Mouse (Mus musculus) T-helper 17 cell (primary cell): ENCODE data around the gene Tmem132d.

Source experiments
- in situ Hi-C, 2 experiments: fragments of 300-600 bp; cut with MboI, MseI; formaldehyde crosslinking; loops; 1 replicate in 1 of 2; 2 replicates in 1 of 2; pipeline ENCODE4 v1.15.1; 2025; ENCODE audit warnings: high pct_unique_total_duplicates in 2 of 2

Tmem132d gene

DNA sequence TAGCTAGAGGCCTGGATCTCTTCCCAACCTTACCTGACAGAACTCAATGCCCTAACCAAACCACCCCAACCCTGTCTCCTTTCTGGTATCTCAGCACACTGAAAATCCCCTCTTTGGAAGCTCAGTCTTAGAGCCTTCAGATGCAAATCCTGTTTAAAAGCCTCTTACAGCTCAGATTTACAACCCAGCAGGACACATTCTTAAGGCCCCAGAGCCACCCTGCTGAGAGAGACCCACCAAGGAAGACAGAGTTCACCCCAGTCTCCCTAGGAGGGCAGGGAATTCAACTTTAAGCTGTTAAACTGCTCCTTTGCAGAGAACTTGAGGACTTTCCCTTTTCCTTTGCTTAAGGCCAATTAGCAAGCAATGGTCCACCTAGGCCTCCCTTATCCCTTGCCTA lies 199.8 kb downstream of the Tmem132d start:
- in situ Hi-C loops, result no loop called here

- in situ Hi-C loops, result no loop called here
Measured at GRCm38 (mm10) chr5:128218281-128218680, 214.6 kb downstream of the Tmem132d start.

DNA sequence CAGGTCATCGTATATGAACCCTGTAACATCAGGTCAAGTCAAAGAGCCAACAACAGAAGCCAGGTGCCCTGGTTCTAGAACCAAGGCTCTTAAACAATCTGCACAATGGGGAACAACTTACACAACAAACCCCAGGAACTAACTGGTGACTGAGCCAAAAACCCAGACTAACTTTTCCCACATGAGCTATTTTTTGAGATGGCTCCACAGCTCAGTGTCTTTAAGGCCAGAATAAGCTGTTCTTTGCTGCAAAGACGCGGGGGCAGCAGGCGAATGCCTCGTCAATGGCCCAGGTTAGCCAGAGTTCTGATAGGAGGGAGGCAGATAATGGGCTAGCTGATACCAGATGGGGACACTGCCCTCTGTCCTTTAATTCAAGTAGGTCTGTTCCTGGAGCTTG lies 221.8 kb downstream of the Tmem132d start:
- in situ Hi-C loops, result no loop called here

DNA sequence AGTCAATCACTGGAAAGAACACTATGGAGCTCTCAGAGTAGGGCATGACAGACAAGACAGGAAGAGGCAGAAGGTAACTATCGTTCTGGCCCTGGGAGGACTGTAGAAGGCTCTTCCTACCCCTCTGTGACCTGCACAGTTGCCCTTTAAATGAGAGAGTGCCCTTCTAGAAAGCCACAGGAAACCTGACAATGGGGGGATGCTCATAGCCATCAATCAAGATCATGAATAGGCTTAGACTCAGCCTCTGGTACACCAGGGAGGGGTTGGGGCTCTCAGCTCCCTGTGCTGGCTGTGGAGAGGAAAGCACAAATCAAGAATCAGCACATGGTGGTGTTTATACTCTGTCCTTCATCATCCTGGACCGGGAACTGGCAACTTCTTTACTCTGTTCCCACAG lies 227.2 kb downstream of the Tmem132d start:
- in situ Hi-C loops, result no loop called here

DNA sequence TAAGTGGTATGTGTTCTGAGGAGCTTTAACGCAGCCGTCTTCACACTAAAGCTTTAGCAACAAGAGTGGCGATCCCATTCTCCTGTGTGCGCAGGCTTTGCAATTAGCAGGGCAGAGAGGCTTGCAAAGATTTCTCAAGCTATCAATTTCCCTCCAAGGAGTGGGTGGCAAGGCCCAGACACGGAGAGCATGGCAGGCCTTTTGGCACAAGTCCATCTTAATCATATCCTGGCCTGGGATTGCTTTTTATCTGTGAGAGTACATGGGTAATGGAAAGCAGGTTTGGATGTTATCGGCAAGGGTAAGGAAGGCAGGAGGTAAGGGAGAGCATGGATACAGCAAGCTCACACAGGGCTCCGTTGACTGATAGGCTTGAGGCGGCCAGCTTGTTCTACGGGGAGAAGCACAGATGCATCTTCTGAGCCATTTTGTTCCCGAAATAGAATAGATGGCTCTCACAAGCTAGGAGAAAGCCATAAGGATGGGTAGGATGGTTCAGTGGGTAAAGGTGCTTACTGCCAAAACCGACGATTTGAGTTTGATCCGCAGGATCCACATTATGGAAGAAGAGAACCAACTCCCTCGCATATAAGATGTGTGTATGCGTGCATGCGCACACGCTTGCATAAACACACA lies 228.1 kb downstream of the Tmem132d start:
- in situ Hi-C loops, result no loop called here

DNA sequence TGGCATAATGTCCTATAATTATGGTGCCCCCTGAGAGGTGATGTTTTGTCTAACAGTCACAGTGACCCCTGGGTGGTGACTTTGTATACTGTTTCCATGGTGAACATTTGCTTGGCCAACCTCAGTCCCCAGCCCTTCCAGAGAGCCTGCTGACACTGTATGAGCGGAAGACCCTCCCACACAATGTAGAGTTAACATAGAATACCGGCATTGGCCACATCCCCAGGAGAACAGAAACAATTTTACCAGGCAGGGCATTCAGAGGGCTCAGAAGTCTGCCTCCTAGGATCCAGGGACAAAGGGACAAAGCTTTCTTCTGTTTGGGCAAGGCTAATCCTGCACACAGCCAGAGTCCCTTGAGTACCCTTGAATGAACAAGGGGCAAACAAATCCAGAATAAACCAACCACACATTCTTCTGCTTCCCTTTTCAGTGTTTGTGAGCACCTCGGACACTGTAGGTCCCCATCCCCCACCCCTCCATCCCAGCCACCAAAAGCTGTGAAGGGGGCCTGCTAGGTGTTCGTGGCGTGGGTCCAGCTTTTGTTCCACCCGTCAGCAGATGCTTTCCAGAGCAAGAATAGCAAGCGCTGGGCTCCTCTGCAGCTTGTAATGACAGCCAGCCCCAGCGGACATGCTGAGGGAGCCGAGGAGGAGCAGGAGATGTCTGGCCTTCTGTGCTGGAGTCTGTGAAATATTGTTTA lies 228.8 kb downstream of the Tmem132d start:
- in situ Hi-C loops, result no loop called here

DNA sequence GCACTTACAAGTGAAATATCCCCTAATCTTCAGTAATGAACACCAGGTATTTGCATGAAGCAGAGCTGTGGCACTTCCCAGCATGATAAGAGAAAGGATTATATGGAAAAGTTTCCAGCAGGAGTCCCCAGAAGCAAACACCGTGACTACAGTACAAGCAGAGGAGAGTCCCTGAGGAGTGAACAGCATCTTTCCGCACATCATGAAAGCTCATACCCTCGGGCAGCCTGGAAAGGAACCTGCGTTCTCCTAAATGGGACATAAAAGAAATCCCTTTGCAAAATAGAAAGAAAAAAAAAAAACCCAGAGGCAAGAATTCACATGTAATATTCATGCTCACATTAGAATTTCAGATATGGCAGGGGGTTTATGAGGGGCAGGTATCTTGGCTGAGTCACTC lies 238.8 kb downstream of the Tmem132d start:
- in situ Hi-C loops, result no loop called here

DNA sequence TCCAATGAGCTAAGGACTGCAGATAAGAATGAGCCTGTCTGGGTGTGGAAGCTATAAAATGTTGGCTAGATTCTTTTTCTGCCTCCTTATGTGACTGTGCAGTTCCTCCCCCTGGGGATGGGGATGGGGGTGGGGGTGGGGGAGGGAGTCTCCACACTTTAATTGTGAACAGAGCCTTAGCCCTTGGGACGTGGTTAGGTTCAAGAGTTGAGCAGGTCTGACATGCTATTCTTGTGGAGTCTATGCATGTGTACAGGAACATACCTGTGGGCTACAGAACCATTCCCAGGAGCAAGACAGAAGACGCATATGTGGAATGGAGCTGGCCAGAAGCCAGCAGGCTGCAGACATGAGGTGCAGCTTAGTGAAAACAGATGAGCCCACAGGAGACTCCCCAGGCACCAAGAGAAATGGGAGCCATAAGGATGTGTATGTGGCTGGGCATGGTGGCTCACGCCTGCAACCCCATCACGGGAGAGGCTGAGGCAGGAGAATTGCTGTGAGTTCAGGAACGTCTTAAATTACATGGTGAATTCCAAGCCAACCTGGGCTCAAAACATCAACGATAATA lies 240.3 kb downstream of the Tmem132d start:
- in situ Hi-C loops, result no loop called here

- in situ Hi-C loops, result no loop called here
Measured at GRCm38 (mm10) chr5:128191710-128192109, 241.2 kb downstream of the Tmem132d start.

DNA sequence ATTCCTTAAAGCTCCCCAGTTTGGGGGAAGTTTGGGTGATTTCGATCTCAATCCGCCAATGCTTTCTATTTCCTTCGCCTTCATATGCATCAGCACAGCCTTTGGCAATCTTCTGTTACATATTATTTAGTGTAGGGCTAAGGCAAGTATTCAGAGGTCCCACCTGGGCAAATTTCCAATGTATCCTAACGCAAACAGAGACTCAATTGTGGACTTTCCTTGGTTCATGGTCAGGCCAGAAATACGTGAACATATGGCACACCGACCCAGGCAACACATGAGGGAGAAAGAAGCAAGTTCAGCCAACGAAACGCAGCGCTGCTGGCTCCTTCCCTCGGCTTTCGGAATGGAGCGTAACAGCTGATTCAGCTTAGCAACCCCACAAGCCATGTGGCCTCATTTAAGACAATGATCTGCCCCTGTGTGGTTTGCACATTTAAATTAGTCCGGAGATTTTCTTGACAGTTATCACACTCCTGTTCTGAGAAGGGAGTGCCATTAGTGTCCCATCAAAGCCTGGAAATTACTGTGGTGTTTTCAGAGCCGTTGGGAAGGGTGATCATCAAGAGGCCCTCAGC lies 242.5 kb downstream of the Tmem132d start:
- in situ Hi-C loops, result no loop called here

DNA sequence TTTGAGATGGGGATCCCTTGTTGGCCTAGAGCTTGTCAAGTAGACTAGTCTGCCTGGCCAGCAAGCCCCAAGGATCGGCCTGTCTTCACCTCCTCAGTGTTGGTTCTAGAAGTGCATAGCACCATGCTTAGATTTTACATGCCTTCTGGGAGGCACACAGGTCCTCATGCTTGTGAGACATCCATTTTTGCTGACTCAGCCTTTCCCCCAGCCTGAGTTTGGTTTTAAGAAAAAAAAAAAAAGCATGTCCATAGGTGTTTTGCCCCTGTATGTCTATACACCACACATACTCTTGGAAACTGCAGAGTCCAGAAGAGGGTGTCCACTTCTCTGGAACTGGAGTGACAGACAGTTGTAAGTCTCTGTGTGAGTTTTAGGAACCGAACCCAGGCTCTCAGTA lies 256.6 kb downstream of the Tmem132d start:
- in situ Hi-C loops, result no loop called here

DNA sequence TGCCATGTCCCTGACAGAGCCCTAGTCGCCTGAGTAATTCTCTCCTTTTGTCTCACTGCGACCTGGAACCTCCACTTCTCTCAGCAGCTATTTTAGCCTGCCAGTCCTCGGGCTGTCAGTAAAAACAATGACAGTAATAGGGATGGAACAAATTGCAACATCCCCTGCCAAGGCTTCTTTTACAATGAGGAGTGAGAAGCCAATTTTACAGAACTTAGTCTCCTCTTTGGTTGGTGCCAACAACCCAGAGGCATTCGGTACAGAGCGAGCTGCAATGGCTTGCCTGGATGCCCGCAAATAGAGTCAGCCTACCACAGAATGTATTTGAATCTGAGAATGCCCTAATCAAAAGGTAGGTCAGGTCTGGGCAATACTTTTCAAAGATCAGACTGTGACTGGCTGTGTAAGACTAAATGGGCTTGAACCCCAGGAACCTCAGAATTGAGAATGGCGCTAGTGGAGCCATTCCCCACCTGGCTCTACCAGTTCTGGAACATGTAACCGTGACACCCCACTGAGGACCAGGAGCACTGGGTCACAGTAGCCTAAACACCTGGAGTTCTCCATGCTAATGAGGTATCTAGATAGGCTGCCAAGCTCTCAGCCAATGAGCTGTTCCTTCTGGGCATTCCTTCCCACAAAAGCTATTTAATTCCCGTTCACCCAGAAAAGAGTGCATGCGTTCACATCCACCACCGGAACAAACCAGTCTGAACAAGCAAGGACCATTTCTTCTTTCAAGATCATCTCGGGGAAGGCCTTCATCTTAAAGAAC lies 273.8 kb downstream of the Tmem132d start:
- in situ Hi-C loops, result no loop called here

DNA sequence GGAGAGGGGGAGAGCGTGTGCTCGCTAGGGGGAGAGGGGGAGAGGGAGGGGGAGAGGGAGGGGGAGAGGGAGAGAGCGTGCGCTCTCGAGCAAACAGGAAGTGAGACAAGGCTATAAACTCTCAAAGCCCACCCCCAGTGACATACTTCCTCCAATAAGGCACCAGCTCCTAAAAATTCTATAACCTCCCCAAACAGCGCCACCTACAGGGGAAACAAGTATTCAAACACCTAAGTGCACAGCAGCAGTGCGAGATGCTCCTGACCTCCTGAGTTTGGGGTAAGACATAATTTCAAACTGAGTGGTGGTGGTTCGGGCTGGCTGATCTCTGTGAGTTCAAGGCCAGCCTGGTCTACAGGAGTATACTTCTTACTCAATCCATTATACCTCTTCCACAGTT lies 281.4 kb downstream of the Tmem132d start:
- in situ Hi-C loops, result no loop called here

GRCm38 (mm10) chr5:128146901-128147645 lies 285.8 kb downstream of the Tmem132d start:
- in situ Hi-C loops, result no loop called here

GRCm38 (mm10) chr5:128144799-128145198 lies 288.1 kb downstream of the Tmem132d start:
- in situ Hi-C loops, result no loop called here

- in situ Hi-C loops, result no loop called here
Measured at GRCm38 (mm10) chr5:128136818-128137217, 296.1 kb downstream of the Tmem132d start.

DNA sequence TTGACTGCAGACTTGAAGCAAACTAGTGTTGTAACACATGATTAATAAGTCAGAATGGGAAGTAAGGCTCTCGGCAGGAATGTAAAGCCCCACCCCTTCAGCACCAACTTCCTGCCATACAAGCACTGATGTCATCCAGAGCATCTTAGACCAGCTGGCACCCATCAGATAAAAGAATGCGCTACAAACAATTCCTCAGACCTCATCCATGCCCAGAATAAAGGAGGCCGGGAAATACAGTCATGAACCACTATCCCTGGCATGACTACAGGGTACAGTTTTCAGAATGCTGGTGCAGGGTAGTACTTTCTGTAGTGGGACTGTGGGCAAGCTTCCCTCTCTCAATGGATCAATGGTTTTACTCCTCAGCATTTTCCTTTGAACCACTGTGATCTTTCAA lies 310.2 kb downstream of the Tmem132d start:
- in situ Hi-C loops, result no loop called here

DNA sequence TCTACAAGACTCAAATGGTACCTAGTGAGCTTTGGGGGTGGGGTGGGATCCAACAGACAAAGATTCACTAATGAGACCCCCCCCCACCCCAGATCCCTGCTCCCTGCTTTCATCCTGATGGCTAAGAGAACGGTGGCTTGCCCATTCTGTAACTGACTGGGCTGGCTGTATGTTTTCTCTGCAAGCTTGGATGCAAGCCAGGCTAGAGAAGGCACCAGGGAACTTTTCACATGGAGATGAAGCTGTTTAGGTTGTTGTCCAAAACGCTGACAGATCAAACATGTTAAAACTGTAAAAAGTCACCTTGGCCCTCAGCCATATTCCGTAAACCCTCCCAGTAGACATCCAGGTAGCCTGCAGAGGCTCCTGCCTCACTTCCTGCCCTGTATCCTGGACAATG lies 313.7 kb downstream of the Tmem132d start:
- in situ Hi-C loops, result no loop called here

DNA sequence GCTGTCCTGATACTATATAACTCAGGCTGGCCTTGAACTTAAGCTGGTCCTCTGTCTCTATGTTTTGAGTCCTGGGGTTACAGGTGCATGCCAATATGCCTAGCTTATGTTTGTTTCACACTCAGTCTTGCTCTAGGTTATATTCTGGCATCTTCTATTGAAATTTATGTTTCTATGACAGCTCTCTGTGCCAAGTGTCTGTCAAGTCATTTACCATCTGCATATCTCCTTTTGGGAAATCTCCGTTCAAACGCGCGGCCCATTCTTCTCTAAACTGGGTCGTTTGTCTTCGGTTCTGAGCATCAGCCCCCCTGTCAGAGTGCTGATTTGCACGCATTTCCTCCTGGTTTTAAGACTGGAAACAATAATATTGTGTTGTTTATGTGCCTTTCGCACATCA lies 319.8 kb downstream of the Tmem132d start:
- in situ Hi-C loops, result no loop called here

GRCm38 (mm10) chr5:128112518-128112917 lies 320.4 kb downstream of the Tmem132d start:
- in situ Hi-C loops, result no loop called here

DNA sequence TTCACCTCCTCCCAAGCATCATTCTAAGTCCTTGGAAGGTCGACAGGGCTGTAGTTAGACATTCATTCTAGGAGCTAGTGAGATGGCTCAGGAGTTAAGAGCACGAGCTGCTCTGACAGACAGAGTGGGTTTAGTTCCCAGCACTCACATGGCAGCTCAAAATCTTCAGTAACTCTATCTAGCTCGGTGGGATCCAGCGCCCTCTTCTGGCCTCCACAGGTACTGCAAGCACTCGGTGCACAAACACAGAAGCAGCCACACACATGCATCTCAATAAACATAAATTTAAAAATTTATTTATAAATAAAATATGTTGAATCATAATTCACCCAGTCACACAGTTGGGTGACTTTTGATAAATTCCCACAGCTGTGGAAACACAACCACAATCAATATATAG lies 321.2 kb downstream of the Tmem132d start:
- in situ Hi-C loops, result no loop called here
